Mouse (Mus musculus): ENCODE data around the gene Iqcf3.

- TF ChIP-seq CHD2 (IDR thresholded peaks at IDR 0.05; ENCODE audit: low read depth, low read length) (no peak), ZC3H11A (IDR thresholded peaks at IDR 0.05; ENCODE audit: borderline replicate concordance, low read depth, low read length) (no peak), HCFC1 (IDR thresholded peaks at IDR 0.05; ENCODE audit: borderline replicate concordance, insufficient read depth, low read length) (no peak)
These were observed 860 bp upstream of the Iqcf3 start for GRCm38 (mm10) chr9:106562291-106562690.
